Mouse (Mus musculus) forebrain, postnatal 0 days (tissue): ENCODE results near the gene Atxn7l1. TPM values are rescaled to one million over a fixed set of nuclear protein-coding genes. Genes with fewer than 3 reads are reported as not detected.

Experiments used
- ATAC-seq: fragments of 200-750 bp; cut with Nextera tagmentation; 2 replicates; pipeline ENCODE4 v1.8.0; 2017; ENCODE audit warnings: mild to moderate bottlenecking, moderate library complexity
- DNase-seq: peaks from one replicate; pipeline ENCODE4 v3.0.0-alpha.2; 2015
- H3K27ac ChIP-seq: fragments of 300-500 bp; sonication (generic); 2 replicates; pipeline ENCODE4 v1.5.1; 2014; ENCODE audit warnings: low read depth, mild to moderate bottlenecking, antibody characterized with exemption, low read length, moderate library complexity, mixed read lengths
- H3K27me3 ChIP-seq: fragments of 300-500 bp; sonication (generic); 2 replicates; pipeline ENCODE4 v1.6.1; 2014; ENCODE audit warnings: mild to moderate bottlenecking, low read length, mixed read lengths; ENCODE audit not compliant: insufficient read depth
- H3K36me3 ChIP-seq: fragments of 300-500 bp; sonication (generic); 2 replicates; pipeline ENCODE4 v1.6.1; 2014; ENCODE audit warnings: mild to moderate bottlenecking, moderate library complexity; ENCODE audit not compliant: insufficient read depth
- H3K4me1 ChIP-seq: fragments of 300-500 bp; sonication (generic); 2 replicates; pipeline ENCODE4 v1.6.1; 2014; ENCODE audit warnings: antibody characterized with exemption; ENCODE audit not compliant: insufficient read depth
- H3K4me2 ChIP-seq: fragments of 300-500 bp; sonication (generic); 2 replicates; pipeline ENCODE4 v1.6.1; 2014; ENCODE audit warnings: low read depth, mild to moderate bottlenecking, moderate library complexity
- H3K4me3 ChIP-seq: fragments of 300-500 bp; sonication (generic); 2 replicates; pipeline ENCODE4 v1.5.1; 2014; ENCODE audit warnings: low read depth, low read length, mixed read lengths
- H3K9ac ChIP-seq: fragments of 300-500 bp; sonication (generic); 2 replicates; pipeline ENCODE4 v1.6.1; 2014; ENCODE audit warnings: mild to moderate bottlenecking
- H3K9me3 ChIP-seq: fragments of 300-500 bp; sonication (generic); 2 replicates; pipeline ENCODE4 v1.6.1; 2016; ENCODE audit warnings: low read length
- CTCF ChIP-seq: sonication (generic); IDR thresholded peaks from 2 replicates; pipeline ENCODE4 v1.5.1; 2016; ENCODE audit warnings: antibody characterized with exemption, control low read depth, low read depth
- WGBS: fragments of 180-500 bp; shearing (Covaris S2); extraction: QIAGEN DNeasy Blood & Tissue Kit; methylation state at CpG from one replicate; pipeline ENCODE4 v1.1.7; 2014; 5-methylcytosine and 5-hydroxymethylcytosine counted together
- polyA plus RNA-seq: library from polyadenylated mRNA; unstranded; fragments of >200 nt; fragmentation: Nextera tagmentation; extraction: Ambion mirVana; gene quantifications from 2 replicates; pipeline ENCODE4 v1.2.1, GENCODE M21; 2015
- total RNA-seq: library from RNA; depleted of rRNA; stranded (reverse); fragments of >200 nt; gene quantifications from 2 replicates; pipeline ENCODE4 v1.2.3, GENCODE M21; 2014

Gene Atxn7l1
- total and polyA plus RNA-seq, 2 experiments from 2014 or later: 18.2 to 23.0 TPM

DNA sequence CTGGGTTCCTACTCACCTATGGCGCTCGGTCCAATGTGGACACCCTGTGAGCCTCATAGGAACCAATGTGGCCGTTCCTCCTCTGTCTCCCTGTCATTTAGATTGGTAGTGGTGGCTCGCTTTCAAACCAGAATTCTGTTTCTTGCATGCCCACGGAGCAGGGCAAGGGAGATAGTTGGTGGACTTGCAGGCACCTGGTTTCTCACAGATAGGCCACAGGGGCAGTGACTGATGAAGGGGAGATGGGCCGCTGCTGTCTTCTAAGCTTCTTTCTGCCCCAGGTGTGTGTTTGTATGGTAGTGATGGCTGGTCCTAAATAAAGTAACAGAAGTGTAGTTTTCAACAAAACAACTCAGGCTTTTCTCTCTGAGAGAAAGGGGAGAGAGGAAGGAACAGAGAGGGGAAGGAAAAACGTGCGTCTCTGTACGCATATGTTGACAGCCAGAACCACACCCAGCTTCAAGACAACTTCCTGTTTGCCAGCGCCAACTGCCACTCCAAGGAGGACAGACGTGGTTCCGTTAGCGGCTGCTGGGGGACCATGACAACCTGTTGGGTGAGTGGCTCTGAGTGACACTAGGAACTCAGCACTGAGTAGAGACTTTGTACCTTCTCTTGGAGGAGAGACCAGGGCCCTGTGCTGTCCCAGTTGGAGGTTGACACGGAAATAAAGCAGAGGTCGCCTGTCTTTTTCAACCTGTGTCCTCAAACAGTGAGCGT, 167.6 kb downstream of the Atxn7l1 start:
- no peak overlapping the region for H3K4me3 ChIP-seq
- 80% methylated on average over 16 of the region's 16 CpGs for WGBS
- peaks cover 8% of the 10 kb centered on the region; the same call in 1 of the 2 replicates for H3K4me1 ChIP-seq
- H3K9ac ChIP-seq: no peak overlapping the region
- DNase-seq (no peak), ATAC-seq (no peak)
- no peak overlapping the region for H3K27ac ChIP-seq
- TF ChIP-seq CTCF: no peak
- H3K27me3 ChIP-seq: no peaks in the 10 kb centered on the region
- H3K9me3 ChIP-seq: no peaks in the 10 kb centered on the region
- no peaks in the 10 kb centered on the region for H3K36me3 ChIP-seq
- no peak overlapping the region for H3K4me2 ChIP-seq

DNA sequence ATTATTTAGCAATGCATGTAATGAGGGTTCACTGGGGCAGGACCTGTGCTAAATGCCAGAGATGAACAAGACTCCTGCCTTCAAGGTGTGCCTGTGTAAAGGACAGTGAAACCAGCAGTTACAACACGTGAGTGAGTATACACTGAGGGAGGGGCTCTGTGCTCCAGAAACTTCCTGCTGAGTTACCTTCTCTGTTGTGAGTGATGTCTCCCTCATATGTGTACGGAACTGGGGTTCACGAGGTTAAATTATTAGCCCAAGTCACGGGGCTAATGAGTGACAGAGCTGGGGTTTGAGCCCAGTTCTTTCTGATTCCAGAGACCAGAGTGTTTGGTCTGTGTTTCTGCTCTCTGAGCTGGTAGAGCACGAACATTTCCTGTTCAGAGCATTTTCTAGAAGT, 168.3 kb downstream of the Atxn7l1 start:
- Histone ChIP-seq H3K27ac (no peak overlapping the region), H3K4me2 (no peak overlapping the region), H3K4me1 (peaks cover 8% of the 10 kb centered on the region; the same call in 1 of the 2 replicates), H3K27me3 (no peaks in the 10 kb centered on the region), H3K9me3 (no peaks in the 10 kb centered on the region), H3K9ac (no peak overlapping the region), H3K36me3 (no peaks in the 10 kb centered on the region), H3K4me3 (no peak overlapping the region)
- DNase-seq (no peak), ATAC-seq (no peak)
- 78% methylated on average over 5 of the region's 5 CpGs for WGBS
- TF ChIP-seq CTCF: no peak

DNA sequence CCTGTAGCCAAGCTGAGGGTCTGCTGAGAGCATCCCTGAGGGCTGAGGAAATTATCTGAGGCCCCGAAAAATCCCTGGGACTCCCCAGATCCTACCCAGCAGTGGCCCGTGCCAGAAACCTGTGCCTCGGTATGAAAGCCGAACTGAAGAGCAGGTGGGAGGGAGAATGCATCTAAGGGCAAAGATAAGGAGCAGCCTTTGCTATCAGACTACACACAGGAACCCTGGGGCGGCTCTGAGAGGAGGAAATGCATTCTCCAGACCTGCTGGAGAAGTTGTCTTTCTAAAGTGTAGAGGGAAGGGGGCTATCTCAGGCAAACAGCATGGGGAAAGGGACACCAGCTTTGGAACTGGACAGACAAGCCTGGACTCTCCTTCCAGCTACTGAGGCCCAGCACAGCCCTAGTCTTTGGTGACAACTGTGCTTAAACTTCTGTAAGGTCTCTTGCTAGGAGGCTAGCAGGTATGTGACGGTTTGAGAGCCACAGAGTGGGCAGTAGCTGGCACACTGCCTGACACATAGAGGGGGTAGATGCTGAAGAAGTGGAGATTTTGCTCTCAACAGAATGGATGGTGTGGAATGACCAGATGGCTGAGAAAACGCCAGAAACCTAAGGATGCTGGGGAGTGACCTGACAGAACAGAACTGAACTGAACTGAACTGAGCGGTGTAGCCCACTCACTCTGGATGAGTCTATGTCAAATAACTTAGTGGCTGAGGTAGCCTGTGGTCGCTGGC, 170.5 kb downstream of the Atxn7l1 start:
- H3K27me3 ChIP-seq: no peaks in the 10 kb centered on the region
- DNase-seq: no peak
- H3K9ac ChIP-seq: no peak overlapping the region
- no peak overlapping the region for H3K4me3 ChIP-seq
- H3K4me1 ChIP-seq: peaks cover 4% of the 10 kb centered on the region; the same call in 1 of the 2 replicates
- no peak overlapping the region for H3K4me2 ChIP-seq
- no peaks in the 10 kb centered on the region for H3K9me3 ChIP-seq
- no peak for ATAC-seq
- WGBS: 86% methylated on average over 9 of the region's 9 CpGs
- TF ChIP-seq CTCF: no peak
- H3K36me3 ChIP-seq: no peaks in the 10 kb centered on the region
- H3K27ac ChIP-seq: no peak overlapping the region

DNA sequence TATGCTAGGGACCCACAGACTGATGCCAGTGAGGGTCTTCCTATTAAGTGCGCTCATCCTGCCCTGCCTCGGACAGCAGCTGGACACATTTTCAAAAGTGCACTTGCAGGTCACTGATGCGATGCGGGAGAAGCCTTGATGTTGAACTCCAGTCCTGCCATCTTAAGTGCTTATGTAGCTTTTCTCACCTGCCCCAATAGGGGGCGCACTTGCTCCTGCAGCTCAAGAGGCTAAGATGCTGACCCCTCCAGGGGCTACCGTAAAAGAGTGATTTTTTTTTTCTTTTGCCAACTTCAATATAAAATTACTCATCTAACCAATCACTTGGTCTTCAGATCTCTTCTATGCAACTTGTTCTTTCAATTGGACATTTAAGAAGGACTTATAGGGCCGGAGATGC, 175.1 kb downstream of the Atxn7l1 start:
- TF ChIP-seq CTCF: peak; percentile 8; the same call in 1 of the 2 replicates
- ATAC-seq (no peak), DNase-seq (no peak)
- Histone ChIP-seq H3K9ac (no peak overlapping the region), H3K9me3 (no peaks in the 10 kb centered on the region), H3K4me1 (no peaks in the 10 kb centered on the region), H3K27ac (no peak overlapping the region), H3K4me3 (no peak overlapping the region), H3K4me2 (no peak overlapping the region), H3K27me3 (no peaks in the 10 kb centered on the region), H3K36me3 (no peaks in the 10 kb centered on the region)
- WGBS: 76% methylated on average over 7 of the region's 7 CpGs

DNA sequence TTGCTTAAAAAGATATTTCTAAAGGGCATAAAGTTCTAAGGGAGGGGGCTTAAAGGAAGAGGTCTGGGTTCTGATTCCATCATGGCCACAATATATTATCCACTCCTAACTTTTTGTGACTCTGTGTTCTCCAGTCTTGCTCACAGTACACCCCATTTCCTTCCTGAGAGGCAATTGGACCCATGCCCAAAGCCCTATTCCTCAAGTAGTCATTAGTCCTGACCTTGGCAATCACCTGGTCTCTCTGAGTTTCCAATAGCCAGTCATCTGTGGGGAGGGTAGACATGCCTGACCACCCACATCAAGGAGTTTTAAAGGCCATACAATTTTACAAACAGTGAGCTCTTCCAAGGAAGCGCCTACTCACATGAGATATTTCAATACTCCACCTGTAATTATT, 176.3 kb downstream of the Atxn7l1 start:
- H3K27ac ChIP-seq: no peak overlapping the region
- ATAC-seq (no peak), DNase-seq (no peak)
- no peak overlapping the region for H3K4me3 ChIP-seq
- H3K4me2 ChIP-seq: no peak overlapping the region
- H3K9me3 ChIP-seq: no peaks in the 10 kb centered on the region
- no peaks in the 10 kb centered on the region for H3K4me1 ChIP-seq
- H3K27me3 ChIP-seq: no peaks in the 10 kb centered on the region
- H3K36me3 ChIP-seq: no peaks in the 10 kb centered on the region
- TF ChIP-seq CTCF: no peak
- 95% methylated on average over 1 of the region's 1 CpGs for WGBS
- no peak overlapping the region for H3K9ac ChIP-seq

DNA sequence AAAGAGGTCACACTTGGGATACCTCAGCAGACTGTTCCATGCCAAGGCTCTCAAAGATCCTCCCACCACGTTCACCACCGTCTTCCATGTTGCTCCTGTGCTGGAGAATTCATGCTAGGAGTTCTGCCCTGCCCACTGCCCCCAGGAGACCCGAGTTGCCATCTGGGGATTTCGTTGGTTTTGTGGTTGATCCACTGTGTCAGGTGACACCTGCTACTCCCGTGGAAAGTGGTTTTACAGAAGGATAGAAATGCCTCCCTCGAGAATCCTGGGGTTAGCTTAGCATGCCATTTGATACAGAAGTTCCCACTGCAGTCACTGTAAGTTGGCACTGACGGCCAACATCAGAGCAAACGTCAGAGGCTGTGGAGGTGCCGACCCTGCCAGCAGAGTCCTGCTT, 177.9 kb downstream of the Atxn7l1 start:
- Histone ChIP-seq H3K27ac (no peak overlapping the region), H3K4me3 (no peak overlapping the region), H3K36me3 (no peaks in the 10 kb centered on the region), H3K4me1 (no peaks in the 10 kb centered on the region), H3K9me3 (no peaks in the 10 kb centered on the region), H3K4me2 (no peak overlapping the region), H3K9ac (no peak overlapping the region), H3K27me3 (no peaks in the 10 kb centered on the region)
- no peak for ATAC-seq
- no peak for DNase-seq
- no peak for TF ChIP-seq CTCF
- 82% methylated on average over 9 of the region's 9 CpGs for WGBS

DNA sequence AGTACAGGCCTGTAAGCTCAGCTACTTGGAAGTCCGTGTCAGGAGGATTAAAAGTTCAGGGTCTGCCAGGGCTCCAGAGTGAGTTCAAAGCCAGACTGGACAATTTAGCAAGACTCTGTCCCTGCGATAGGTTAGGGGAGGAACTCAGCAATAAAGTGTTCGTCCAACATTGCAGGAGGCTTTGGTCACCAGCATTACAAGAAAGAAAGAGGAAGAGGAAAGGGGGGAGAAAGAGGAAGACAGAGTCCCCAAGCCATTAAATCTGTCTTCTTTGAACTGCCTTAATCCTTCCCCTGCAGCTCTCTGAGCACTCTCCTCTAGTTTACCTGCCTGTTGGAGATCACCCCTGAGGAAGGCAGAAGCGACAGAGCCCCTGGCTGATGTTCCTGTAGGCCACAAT, 184.6 kb downstream of the Atxn7l1 start:
- no peaks in the 10 kb centered on the region for H3K27me3 ChIP-seq
- no peaks in the 10 kb centered on the region for H3K9me3 ChIP-seq
- DNase-seq (no peak), ATAC-seq (no peak)
- no peak overlapping the region for H3K4me2 ChIP-seq
- WGBS: 64% methylated on average over 4 of the region's 4 CpGs
- TF ChIP-seq CTCF: no peak
- H3K4me3 ChIP-seq: no peak overlapping the region
- no peaks in the 10 kb centered on the region for H3K36me3 ChIP-seq
- H3K4me1 ChIP-seq: no peaks in the 10 kb centered on the region; the same call in 1 of the 2 replicates
- no peak overlapping the region for H3K27ac ChIP-seq
- no peak overlapping the region for H3K9ac ChIP-seq
